Mouse (Mus musculus) cortical plate, adult 2 months (tissue): Measurements from ENCODE around the gene Sgms2.

Experiments used
- CTCF ChIP-seq: fragments of 200-500 bp; IDR thresholded peaks from 2 replicates; pipeline ENCODE4 v1.5.1; 2011; ENCODE audit warnings: mild to moderate bottlenecking, control low read depth, low read length; ENCODE audit not compliant: insufficient read depth; ENCODE audit errors: extremely low read depth
- POLR2A ChIP-seq: fragments of 200-500 bp; IDR thresholded peaks from 2 replicates; pipeline ENCODE4 v1.6.1; 2011; ENCODE audit warnings: mild to moderate bottlenecking, low read length, control low read depth; ENCODE audit not compliant: insufficient read depth; ENCODE audit errors: extremely low read depth

DNA sequence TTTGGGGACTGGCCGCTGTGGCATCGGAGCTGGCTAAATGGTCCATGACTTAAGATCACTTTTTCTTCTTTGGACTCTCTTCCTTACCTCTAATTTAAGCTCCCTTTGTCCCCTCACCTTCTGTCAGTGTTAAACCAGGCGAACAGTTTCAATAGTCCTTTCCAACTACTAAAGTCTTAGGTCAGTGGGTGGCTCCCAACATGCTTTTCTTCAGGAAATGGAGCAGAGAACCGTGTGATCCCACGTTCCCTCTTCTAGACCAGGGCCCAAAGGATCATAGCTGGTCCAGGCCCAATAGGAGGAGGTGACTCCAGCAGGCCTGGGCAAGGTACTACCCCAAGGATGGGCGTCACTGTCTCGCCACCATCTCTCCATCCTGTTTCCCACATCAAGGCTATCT is 7.6 kb downstream of the Sgms2 start:
- TF ChIP-seq CTCF (no peak), POLR2A (no peak)
